Mouse (Mus musculus): ENCODE data around the gene Asb5. TPM values are rescaled to one million over a fixed set of nuclear protein-coding genes. Genes with fewer than 3 reads are reported as not detected.

Gene Asb5
- polyA plus RNA-seq, 1 experiment from 2014 or later: 6.2 TPM

- Histone ChIP-seq H3K4me1 (no peaks in the 10 kb centered on the region), H3K9me3 (no peaks in the 10 kb centered on the region), H3K4me3 (replicated peaks) (no peak overlapping the region), H3K9ac (no peak overlapping the region), H3K27me3 (replicated peaks) (no peaks in the 10 kb centered on the region), H3K4me2 (no peak overlapping the region), H3K27ac (no peak overlapping the region), H3K36me3 (no peaks in the 10 kb centered on the region)
- ATAC-seq (ENCODE audit: insufficient read depth, low FRiP score, low read depth): no peak
- WGBS: 87% methylated on average over 6 of the region's 6 CpGs
These were observed 19.0 kb downstream of the Asb5 start for GRCm38 (mm10) chr8:54548383-54548782.

GRCm38 (mm10) chr8:54550026-54550574, 20.7 kb downstream of the Asb5 start:
- ATAC-seq (ENCODE audit: insufficient read depth, low FRiP score, low read depth): no peak
- Histone ChIP-seq H3K4me3 (replicated peaks) (no peak overlapping the region), H3K27me3 (replicated peaks) (no peaks in the 10 kb centered on the region), H3K36me3 (no peaks in the 10 kb centered on the region), H3K4me1 (no peaks in the 10 kb centered on the region), H3K27ac (no peak overlapping the region), H3K9ac (no peak overlapping the region), H3K9me3 (no peaks in the 10 kb centered on the region), H3K4me2 (no peak overlapping the region)
- 90% methylated on average over 12 of the region's 12 CpGs for WGBS

- Histone ChIP-seq H3K9me3 (no peaks in the 10 kb centered on the region), H3K4me2 (no peak overlapping the region), H3K36me3 (no peaks in the 10 kb centered on the region), H3K27me3 (replicated peaks) (no peaks in the 10 kb centered on the region), H3K9ac (no peak overlapping the region), H3K27ac (no peak overlapping the region), H3K4me1 (no peaks in the 10 kb centered on the region), H3K4me3 (replicated peaks) (no peak overlapping the region)
- WGBS: 73% methylated on average over 2 of the region's 2 CpGs
- no peak for ATAC-seq (ENCODE audit: insufficient read depth, low FRiP score, low read depth)
These were observed 25.5 kb downstream of the Asb5 start for GRCm38 (mm10) chr8:54554921-54555320.

GRCm38 (mm10) chr8:54562137-54562536, 32.8 kb downstream of the Asb5 start:
- Histone ChIP-seq H3K9me3 (no peaks in the 10 kb centered on the region), H3K4me2 (no peak overlapping the region), H3K27ac (no peak overlapping the region), H3K36me3 (no peaks in the 10 kb centered on the region), H3K9ac (no peak overlapping the region), H3K4me1 (no peaks in the 10 kb centered on the region), H3K4me3 (replicated peaks) (no peak overlapping the region), H3K27me3 (replicated peaks) (no peaks in the 10 kb centered on the region)
- no peak for ATAC-seq (ENCODE audit: insufficient read depth, low FRiP score, low read depth)
- WGBS: 62% methylated on average over 4 of the region's 4 CpGs

GRCm38 (mm10) chr8:54565181-54565580, 35.8 kb downstream of the Asb5 start:
- H3K4me2 ChIP-seq: no peak overlapping the region
- H3K4me1 ChIP-seq: no peaks in the 10 kb centered on the region
- 86% methylated on average over 1 of the region's 1 CpGs for WGBS
- H3K27ac ChIP-seq: no peak overlapping the region
- H3K9ac ChIP-seq: no peak overlapping the region
- no peak for ATAC-seq (ENCODE audit: insufficient read depth, low FRiP score, low read depth)
- no peaks in the 10 kb centered on the region for H3K27me3 ChIP-seq (replicated peaks)
- no peaks in the 10 kb centered on the region for H3K9me3 ChIP-seq
- no peaks in the 10 kb centered on the region for H3K36me3 ChIP-seq
- no peak overlapping the region for H3K4me3 ChIP-seq (replicated peaks)

GRCm38 (mm10) chr8:54565603-54566260, 36.4 kb downstream of the Asb5 start:
- no peak for ATAC-seq (ENCODE audit: insufficient read depth, low FRiP score, low read depth)
- no peak overlapping the region for H3K4me3 ChIP-seq (replicated peaks)
- no peak overlapping the region for H3K4me2 ChIP-seq
- H3K9ac ChIP-seq: no peak overlapping the region
- H3K36me3 ChIP-seq: no peaks in the 10 kb centered on the region
- H3K27me3 ChIP-seq (replicated peaks): no peaks in the 10 kb centered on the region
- H3K9me3 ChIP-seq: no peaks in the 10 kb centered on the region
- H3K27ac ChIP-seq: no peak overlapping the region
- 85% methylated on average over 7 of the region's 7 CpGs for WGBS
- no peaks in the 10 kb centered on the region for H3K4me1 ChIP-seq

- Histone ChIP-seq H3K27me3 (replicated peaks) (no peaks in the 10 kb centered on the region), H3K4me2 (no peak overlapping the region), H3K9me3 (no peaks in the 10 kb centered on the region), H3K4me3 (replicated peaks) (no peak overlapping the region), H3K4me1 (no peaks in the 10 kb centered on the region), H3K36me3 (no peaks in the 10 kb centered on the region), H3K9ac (no peak overlapping the region), H3K27ac (no peak overlapping the region)
- no peak for ATAC-seq (ENCODE audit: insufficient read depth, low FRiP score, low read depth)
- 48% methylated on average over 2 of the region's 2 CpGs for WGBS
These were observed 37.8 kb downstream of the Asb5 start for GRCm38 (mm10) chr8:54567168-54567567.

- H3K4me3 ChIP-seq (replicated peaks): no peak overlapping the region
- H3K9ac ChIP-seq: no peak overlapping the region
- ATAC-seq (ENCODE audit: insufficient read depth, low FRiP score, low read depth): no peak
- H3K4me2 ChIP-seq: no peak overlapping the region
- no peak overlapping the region for H3K27ac ChIP-seq
- no peaks in the 10 kb centered on the region for H3K27me3 ChIP-seq (replicated peaks)
- no peaks in the 10 kb centered on the region for H3K36me3 ChIP-seq
- H3K9me3 ChIP-seq: no peaks in the 10 kb centered on the region
- 39% methylated on average over 15 of the region's 15 CpGs for WGBS
- no peaks in the 10 kb centered on the region for H3K4me1 ChIP-seq
These were observed 41.5 kb downstream of the Asb5 start for GRCm38 (mm10) chr8:54570618-54571609.

GRCm38 (mm10) chr8:54581436-54581835, 52.1 kb downstream of the Asb5 start:
- Histone ChIP-seq H3K27me3 (replicated peaks) (no peaks in the 10 kb centered on the region), H3K4me1 (no peaks in the 10 kb centered on the region), H3K36me3 (no peaks in the 10 kb centered on the region), H3K4me3 (replicated peaks) (no peak overlapping the region), H3K9me3 (no peaks in the 10 kb centered on the region), H3K9ac (no peak overlapping the region), H3K27ac (no peak overlapping the region), H3K4me2 (no peak overlapping the region)
- WGBS: 79% methylated on average over 3 of the region's 3 CpGs
- ATAC-seq (ENCODE audit: insufficient read depth, low FRiP score, low read depth): no peak

- 42% methylated on average over 1 of the region's 1 CpGs for WGBS
- H3K9me3 ChIP-seq: no peaks in the 10 kb centered on the region
- ATAC-seq (ENCODE audit: insufficient read depth, low FRiP score, low read depth): no peak
- no peaks in the 10 kb centered on the region for H3K36me3 ChIP-seq
- H3K4me3 ChIP-seq (replicated peaks): no peak overlapping the region
- H3K27me3 ChIP-seq (replicated peaks): no peaks in the 10 kb centered on the region
- H3K27ac ChIP-seq: no peak overlapping the region
- no peaks in the 10 kb centered on the region for H3K4me1 ChIP-seq
- no peak overlapping the region for H3K4me2 ChIP-seq
- no peak overlapping the region for H3K9ac ChIP-seq
These were observed 53.5 kb downstream of the Asb5 start for GRCm38 (mm10) chr8:54582886-54583285.

GRCm38 (mm10) chr8:54594634-54595033, 65.3 kb downstream of the Asb5 start:
- ATAC-seq (ENCODE audit: insufficient read depth, low FRiP score, low read depth): no peak
- no peaks in the 10 kb centered on the region for H3K27me3 ChIP-seq (replicated peaks)
- no peaks in the 10 kb centered on the region for H3K4me1 ChIP-seq
- no peak overlapping the region for H3K4me2 ChIP-seq
- H3K9me3 ChIP-seq: no peaks in the 10 kb centered on the region
- no peak overlapping the region for H3K4me3 ChIP-seq (replicated peaks)
- WGBS: 78% methylated on average over 5 of the region's 5 CpGs
- no peaks in the 10 kb centered on the region for H3K36me3 ChIP-seq
- no peak overlapping the region for H3K27ac ChIP-seq
- H3K9ac ChIP-seq: no peak overlapping the region

- H3K27ac ChIP-seq: no peak overlapping the region
- H3K9ac ChIP-seq: no peak overlapping the region
- H3K4me1 ChIP-seq: 0 out of 2 replicates have a peak, but pooled peaks cover 7% of the 10 kb centered on the region
- 65% methylated on average over 2 of the region's 2 CpGs for WGBS
- no peak overlapping the region for H3K4me3 ChIP-seq (replicated peaks)
- H3K4me2 ChIP-seq: no peak overlapping the region
- no peak for ATAC-seq (ENCODE audit: insufficient read depth, low FRiP score, low read depth)
- no peaks in the 10 kb centered on the region for H3K27me3 ChIP-seq (replicated peaks)
- H3K36me3 ChIP-seq: no peaks in the 10 kb centered on the region
- H3K9me3 ChIP-seq: no peaks in the 10 kb centered on the region
These were observed 66.7 kb downstream of the Asb5 start for GRCm38 (mm10) chr8:54596051-54596450.

Data from stomach, embryonic 15.5 days (tissue).